Mouse (Mus musculus): ENCODE data around the gene Zfhx3. TPM values are rescaled to one million over a fixed set of nuclear protein-coding genes. Genes with fewer than 3 reads are reported as not detected.

Gene Zfhx3
- polyA plus RNA-seq, 1 experiment from 2014 or later: 22.8 TPM

- H3K4me3 ChIP-seq (replicated peaks): no peak overlapping the region
- no peak overlapping the region for H3K9ac ChIP-seq (replicated peaks)
- 89% methylated on average over 9 of the region's 9 CpGs for WGBS
- ATAC-seq (ENCODE audit: low FRiP score): no peak
- no peaks in the 10 kb centered on the region for H3K9me3 ChIP-seq (replicated peaks)
- H3K36me3 ChIP-seq: no peaks in the 10 kb centered on the region
- H3K4me2 ChIP-seq: no peak overlapping the region
- no peaks in the 10 kb centered on the region for H3K27me3 ChIP-seq (replicated peaks)
- H3K4me1 ChIP-seq: no peaks in the 10 kb centered on the region
- H3K27ac ChIP-seq (replicated peaks): no peak overlapping the region
Measured at GRCm38 (mm10) chr8:108611141-108611674, 668.8 kb downstream of the Zfhx3 start.

- H3K9me3 ChIP-seq (replicated peaks): no peaks in the 10 kb centered on the region
- H3K36me3 ChIP-seq: no peaks in the 10 kb centered on the region
- no peak overlapping the region for H3K4me2 ChIP-seq
- ATAC-seq (ENCODE audit: low FRiP score): no peak
- no peak overlapping the region for H3K27ac ChIP-seq (replicated peaks)
- no peak overlapping the region for H3K4me3 ChIP-seq (replicated peaks)
- no peaks in the 10 kb centered on the region for H3K27me3 ChIP-seq (replicated peaks)
- no peak overlapping the region for H3K9ac ChIP-seq (replicated peaks)
- 74% methylated on average over 11 of the region's 11 CpGs for WGBS
- no peaks in the 10 kb centered on the region for H3K4me1 ChIP-seq
Measured at GRCm38 (mm10) chr8:108611792-108612413, 669.5 kb downstream of the Zfhx3 start.

GRCm38 (mm10) chr8:108612815-108613214 is 670.4 kb downstream of the Zfhx3 start:
- Histone ChIP-seq H3K9ac (replicated peaks) (no peak overlapping the region), H3K36me3 (no peaks in the 10 kb centered on the region), H3K4me2 (no peak overlapping the region), H3K9me3 (replicated peaks) (no peaks in the 10 kb centered on the region), H3K27me3 (replicated peaks) (no peaks in the 10 kb centered on the region), H3K4me3 (replicated peaks) (no peak overlapping the region), H3K27ac (replicated peaks) (no peak overlapping the region), H3K4me1 (no peaks in the 10 kb centered on the region)
- ATAC-seq (ENCODE audit: low FRiP score): no peak
- WGBS: 40% methylated on average over 5 of the region's 5 CpGs

GRCm38 (mm10) chr8:108613280-108613679 is 670.8 kb downstream of the Zfhx3 start:
- WGBS: 86% methylated on average over 2 of the region's 2 CpGs
- no peaks in the 10 kb centered on the region for H3K4me1 ChIP-seq

GRCm38 (mm10) chr8:108621296-108621695 is 678.9 kb downstream of the Zfhx3 start:
- H3K4me3 ChIP-seq (replicated peaks): no peak overlapping the region
- no peak overlapping the region for H3K27ac ChIP-seq (replicated peaks)
- H3K4me2 ChIP-seq: no peak overlapping the region
- H3K9ac ChIP-seq (replicated peaks): no peak overlapping the region
- no peaks in the 10 kb centered on the region for H3K36me3 ChIP-seq
- 21% methylated on average over 7 of the region's 7 CpGs for WGBS
- ATAC-seq (ENCODE audit: low FRiP score): no peak
- H3K4me1 ChIP-seq: no peaks in the 10 kb centered on the region
- H3K27me3 ChIP-seq (replicated peaks): no peaks in the 10 kb centered on the region
- no peaks in the 10 kb centered on the region for H3K9me3 ChIP-seq (replicated peaks)

More at GRCm38 (mm10) chr8:108613280-108613679, 670.8 kb downstream of the Zfhx3 start:
- Histone ChIP-seq H3K9ac (replicated peaks) (no peak overlapping the region), H3K4me3 (replicated peaks) (no peak overlapping the region), H3K27ac (replicated peaks) (no peak overlapping the region), H3K9me3 (replicated peaks) (no peaks in the 10 kb centered on the region), H3K4me2 (no peak overlapping the region), H3K36me3 (no peaks in the 10 kb centered on the region), H3K27me3 (replicated peaks) (no peaks in the 10 kb centered on the region)
- no peak for ATAC-seq (ENCODE audit: low FRiP score)

GRCm38 (mm10) chr8:108623660-108624059 is 681.2 kb downstream of the Zfhx3 start:
- Histone ChIP-seq H3K9ac (replicated peaks) (no peak overlapping the region), H3K9me3 (replicated peaks) (no peaks in the 10 kb centered on the region), H3K4me2 (no peak overlapping the region), H3K27me3 (replicated peaks) (no peaks in the 10 kb centered on the region), H3K36me3 (no peaks in the 10 kb centered on the region), H3K4me3 (replicated peaks) (no peak overlapping the region), H3K4me1 (no peaks in the 10 kb centered on the region), H3K27ac (replicated peaks) (no peak overlapping the region)
- WGBS: 59% methylated on average over 5 of the region's 5 CpGs
- no peak for ATAC-seq (ENCODE audit: low FRiP score)

- H3K9me3 ChIP-seq (replicated peaks): no peaks in the 10 kb centered on the region
- 81% methylated on average over 9 of the region's 9 CpGs for WGBS
Measured at GRCm38 (mm10) chr8:108625571-108626120, 683.2 kb downstream of the Zfhx3 start.

GRCm38 (mm10) chr8:108631069-108631468 is 688.6 kb downstream of the Zfhx3 start:
- Histone ChIP-seq H3K27me3 (replicated peaks) (no peaks in the 10 kb centered on the region), H3K36me3 (no peaks in the 10 kb centered on the region), H3K27ac (replicated peaks) (no peak overlapping the region), H3K9ac (replicated peaks) (no peak overlapping the region), H3K4me1 (no peaks in the 10 kb centered on the region), H3K9me3 (replicated peaks) (no peaks in the 10 kb centered on the region), H3K4me2 (no peak overlapping the region), H3K4me3 (replicated peaks) (no peak overlapping the region)
- 85% methylated on average over 1 of the region's 1 CpGs for WGBS
- ATAC-seq (ENCODE audit: low FRiP score): no peak

More at GRCm38 (mm10) chr8:108625571-108626120, 683.2 kb downstream of the Zfhx3 start:
- Histone ChIP-seq H3K4me2 (no peak overlapping the region), H3K27me3 (replicated peaks) (no peaks in the 10 kb centered on the region), H3K4me1 (no peaks in the 10 kb centered on the region), H3K4me3 (replicated peaks) (no peak overlapping the region), H3K27ac (replicated peaks) (no peak overlapping the region), H3K9ac (replicated peaks) (no peak overlapping the region), H3K36me3 (no peaks in the 10 kb centered on the region)
- no peak for ATAC-seq (ENCODE audit: low FRiP score)

- Histone ChIP-seq H3K4me1 (no peaks in the 10 kb centered on the region), H3K27ac (replicated peaks) (no peak overlapping the region), H3K9ac (replicated peaks) (no peak overlapping the region), H3K27me3 (replicated peaks) (no peaks in the 10 kb centered on the region), H3K36me3 (no peaks in the 10 kb centered on the region), H3K4me3 (replicated peaks) (no peak overlapping the region), H3K4me2 (no peak overlapping the region), H3K9me3 (replicated peaks) (no peaks in the 10 kb centered on the region)
- 51% methylated on average over 3 of the region's 3 CpGs for WGBS
- ATAC-seq (ENCODE audit: low FRiP score): no peak
Measured at GRCm38 (mm10) chr8:108634282-108634681, 691.8 kb downstream of the Zfhx3 start.

GRCm38 (mm10) chr8:108637887-108638286 is 695.4 kb downstream of the Zfhx3 start:
- no peaks in the 10 kb centered on the region for H3K36me3 ChIP-seq
- WGBS: 93% methylated on average over 2 of the region's 2 CpGs
- no peak overlapping the region for H3K4me2 ChIP-seq
- H3K9ac ChIP-seq (replicated peaks): no peak overlapping the region
- H3K4me3 ChIP-seq (replicated peaks): no peak overlapping the region
- H3K4me1 ChIP-seq: no peaks in the 10 kb centered on the region
- H3K9me3 ChIP-seq (replicated peaks): no peaks in the 10 kb centered on the region
- no peak overlapping the region for H3K27ac ChIP-seq (replicated peaks)
- no peaks in the 10 kb centered on the region for H3K27me3 ChIP-seq (replicated peaks)
- ATAC-seq (ENCODE audit: low FRiP score): no peak

- Histone ChIP-seq H3K27me3 (replicated peaks) (no peaks in the 10 kb centered on the region), H3K4me3 (replicated peaks) (no peak overlapping the region), H3K9ac (replicated peaks) (no peak overlapping the region), H3K4me1 (no peaks in the 10 kb centered on the region), H3K9me3 (replicated peaks) (no peaks in the 10 kb centered on the region), H3K4me2 (no peak overlapping the region), H3K36me3 (no peaks in the 10 kb centered on the region), H3K27ac (replicated peaks) (no peak overlapping the region)
- no peak for ATAC-seq (ENCODE audit: low FRiP score)
- WGBS: 79% methylated on average over 3 of the region's 3 CpGs
Measured at GRCm38 (mm10) chr8:108645660-108646059, 703.2 kb downstream of the Zfhx3 start.

GRCm38 (mm10) chr8:108647556-108647955 is 705.1 kb downstream of the Zfhx3 start:
- Histone ChIP-seq H3K9me3 (replicated peaks) (no peaks in the 10 kb centered on the region), H3K27ac (replicated peaks) (no peak overlapping the region), H3K4me2 (no peak overlapping the region), H3K27me3 (replicated peaks) (no peaks in the 10 kb centered on the region), H3K4me1 (no peaks in the 10 kb centered on the region), H3K9ac (replicated peaks) (no peak overlapping the region), H3K36me3 (no peaks in the 10 kb centered on the region), H3K4me3 (replicated peaks) (no peak overlapping the region)
- WGBS: 47% methylated on average over 8 of the region's 8 CpGs
- ATAC-seq (ENCODE audit: low FRiP score): no peak
